Mouse (Mus musculus): ENCODE results near the gene Arglu1. TPM values are rescaled to one million over a fixed set of nuclear protein-coding genes. Genes with fewer than 3 reads are reported as not detected.

Gene Arglu1
- polyA plus RNA-seq, 1 experiment from 2014 or later = 79.0 TPM

GRCm38 (mm10) chr8:8657692-8658355, 32.5 kb downstream of the Arglu1 start:
- peak overlapping the region; percentile 84 for H3K27ac ChIP-seq (replicated peaks)
- no peaks in the 10 kb centered on the region for H3K9me3 ChIP-seq
- H3K9ac ChIP-seq = peak overlapping the region; percentile 95
- peaks cover 63% of the 10 kb centered on the region for H3K4me1 ChIP-seq
- peak overlapping the region; percentile 94 for H3K4me2 ChIP-seq
- WGBS = 37% methylated on average over 5 of the region's 5 CpGs
- no peak for ATAC-seq (ENCODE audit: extremely low read depth, insufficient number of reproducible peaks, low FRiP score, low TSS enrichment)
- 0 out of 2 replicates have a peak, but pooled peaks cover 2% of the 10 kb centered on the region for H3K36me3 ChIP-seq
- peak overlapping the region; percentile 91 for H3K4me3 ChIP-seq
- no peaks in the 10 kb centered on the region for H3K27me3 ChIP-seq (replicated peaks)

- no peaks in the 10 kb centered on the region for H3K27me3 ChIP-seq (replicated peaks)
- H3K9me3 ChIP-seq = no peaks in the 10 kb centered on the region
- no peak for ATAC-seq (ENCODE audit: extremely low read depth, insufficient number of reproducible peaks, low FRiP score, low TSS enrichment)
- peak overlapping the region; percentile 94 for H3K4me2 ChIP-seq
- peak overlapping the region; percentile 91 for H3K4me3 ChIP-seq
- WGBS = 18% methylated on average over 14 of the region's 14 CpGs
- peak overlapping the region; percentile 63 for H3K27ac ChIP-seq (replicated peaks)
- H3K9ac ChIP-seq = peak overlapping the region; percentile 95
- 0 out of 2 replicates have a peak, but pooled peaks cover 3% of the 10 kb centered on the region for H3K36me3 ChIP-seq
- H3K4me1 ChIP-seq = peaks cover 65% of the 10 kb centered on the region
Measured at GRCm38 (mm10) chr8:8656578-8657441, 33.5 kb downstream of the Arglu1 start.

- Histone ChIP-seq H3K27ac (replicated peaks) (peak overlapping the region; percentile 63; the same call in 1 of the 2 replicates), H3K4me3 (peak overlapping the region; percentile 91), H3K9me3 (no peaks in the 10 kb centered on the region), H3K9ac (peak overlapping the region; percentile 95), H3K4me1 (peaks cover 77% of the 10 kb centered on the region), H3K4me2 (peak overlapping the region; percentile 94), H3K27me3 (replicated peaks) (no peaks in the 10 kb centered on the region), H3K36me3 (0 out of 2 replicates have a peak, but pooled peaks cover 3% of the 10 kb centered on the region)
- 28% methylated on average over 24 of the region's 24 CpGs for WGBS
- ATAC-seq (ENCODE audit: extremely low read depth, insufficient number of reproducible peaks, low FRiP score, low TSS enrichment) = no peak
Measured at GRCm38 (mm10) chr8:8655346-8656340, 34.7 kb downstream of the Arglu1 start.

GRCm38 (mm10) chr8:8653906-8654489, 36.3 kb downstream of the Arglu1 start:
- 67% methylated on average over 12 of the region's 12 CpGs for WGBS
- Histone ChIP-seq H3K9me3 (no peaks in the 10 kb centered on the region), H3K4me2 (peak overlapping the region; percentile 94), H3K36me3 (peaks cover 12% of the 10 kb centered on the region), H3K27me3 (replicated peaks) (no peaks in the 10 kb centered on the region), H3K27ac (replicated peaks) (no peak overlapping the region; the same call in 1 of the 2 replicates), H3K4me3 (0 out of 2 replicates have a peak overlapping the region, but pooled peaks have one; percentile 5), H3K9ac (no peak overlapping the region), H3K4me1 (peaks cover 93% of the 10 kb centered on the region)
- ATAC-seq (ENCODE audit: extremely low read depth, insufficient number of reproducible peaks, low FRiP score, low TSS enrichment) = no peak

GRCm38 (mm10) chr8:8653343-8653742, 37.0 kb downstream of the Arglu1 start:
- Histone ChIP-seq H3K27me3 (replicated peaks) (no peaks in the 10 kb centered on the region), H3K27ac (replicated peaks) (no peak overlapping the region), H3K4me2 (peak overlapping the region; percentile 94; the same call in 1 of the 2 replicates), H3K36me3 (peaks cover 13% of the 10 kb centered on the region), H3K4me3 (no peak overlapping the region), H3K4me1 (peaks cover 97% of the 10 kb centered on the region), H3K9ac (no peak overlapping the region), H3K9me3 (no peaks in the 10 kb centered on the region)
- WGBS = 54% methylated on average over 5 of the region's 5 CpGs
- ATAC-seq (ENCODE audit: extremely low read depth, insufficient number of reproducible peaks, low FRiP score, low TSS enrichment) = no peak

- Histone ChIP-seq H3K9me3 (no peaks in the 10 kb centered on the region), H3K9ac (no peak overlapping the region), H3K36me3 (peaks cover 13% of the 10 kb centered on the region), H3K4me2 (peak overlapping the region; percentile 14; the same call in 1 of the 2 replicates), H3K27me3 (replicated peaks) (no peaks in the 10 kb centered on the region), H3K4me1 (peaks cover 96% of the 10 kb centered on the region), H3K27ac (replicated peaks) (no peak overlapping the region), H3K4me3 (no peak overlapping the region)
- ATAC-seq (ENCODE audit: extremely low read depth, insufficient number of reproducible peaks, low FRiP score, low TSS enrichment) = no peak
- 83% methylated on average over 4 of the region's 4 CpGs for WGBS
Measured at GRCm38 (mm10) chr8:8652388-8652787, 37.9 kb downstream of the Arglu1 start.

GRCm38 (mm10) chr8:8649944-8650343, 40.4 kb downstream of the Arglu1 start:
- 63% methylated on average over 8 of the region's 8 CpGs for WGBS
- peaks cover 79% of the 10 kb centered on the region for H3K4me1 ChIP-seq
- no peak for ATAC-seq (ENCODE audit: extremely low read depth, insufficient number of reproducible peaks, low FRiP score, low TSS enrichment)
- no peaks in the 10 kb centered on the region for H3K9me3 ChIP-seq
- peak overlapping the region; percentile 2; the same call in 1 of the 2 replicates for H3K4me2 ChIP-seq
- peaks cover 13% of the 10 kb centered on the region for H3K36me3 ChIP-seq
- peak overlapping the region; percentile 57 for H3K9ac ChIP-seq
- peak overlapping the region; percentile 8; the same call in 1 of the 2 replicates for H3K27ac ChIP-seq (replicated peaks)
- H3K27me3 ChIP-seq (replicated peaks) = no peaks in the 10 kb centered on the region
- H3K4me3 ChIP-seq = no peak overlapping the region

- H3K9ac ChIP-seq = peak overlapping the region; percentile 57
- peak overlapping the region; percentile 2; the same call in 1 of the 2 replicates for H3K4me2 ChIP-seq
- no peak for ATAC-seq (ENCODE audit: extremely low read depth, insufficient number of reproducible peaks, low FRiP score, low TSS enrichment)
- H3K4me3 ChIP-seq = no peak overlapping the region
- peaks cover 13% of the 10 kb centered on the region for H3K36me3 ChIP-seq
- H3K27ac ChIP-seq (replicated peaks) = peak overlapping the region; percentile 8; the same call in 1 of the 2 replicates
- H3K4me1 ChIP-seq = peaks cover 78% of the 10 kb centered on the region
- no peaks in the 10 kb centered on the region for H3K27me3 ChIP-seq (replicated peaks)
- 81% methylated on average over 3 of the region's 3 CpGs for WGBS
- H3K9me3 ChIP-seq = no peaks in the 10 kb centered on the region
Measured at GRCm38 (mm10) chr8:8649536-8649935, 40.8 kb downstream of the Arglu1 start.

GRCm38 (mm10) chr8:8648686-8649085, 41.6 kb downstream of the Arglu1 start:
- Histone ChIP-seq H3K9ac (peak overlapping the region; percentile 45; the same call in 1 of the 2 replicates), H3K4me2 (no peak overlapping the region), H3K4me3 (no peak overlapping the region), H3K4me1 (peaks cover 72% of the 10 kb centered on the region), H3K27ac (replicated peaks) (no peak overlapping the region), H3K36me3 (peaks cover 13% of the 10 kb centered on the region), H3K9me3 (no peaks in the 10 kb centered on the region), H3K27me3 (replicated peaks) (no peaks in the 10 kb centered on the region)
- no peak for ATAC-seq (ENCODE audit: extremely low read depth, insufficient number of reproducible peaks, low FRiP score, low TSS enrichment)
- WGBS = 64% methylated on average over 7 of the region's 7 CpGs

GRCm38 (mm10) chr8:8647824-8648223, 42.5 kb downstream of the Arglu1 start:
- Histone ChIP-seq H3K36me3 (peaks cover 10% of the 10 kb centered on the region), H3K27ac (replicated peaks) (no peak overlapping the region), H3K9me3 (no peaks in the 10 kb centered on the region), H3K9ac (no peak overlapping the region), H3K4me1 (peaks cover 64% of the 10 kb centered on the region), H3K4me3 (no peak overlapping the region), H3K27me3 (replicated peaks) (no peaks in the 10 kb centered on the region), H3K4me2 (no peak overlapping the region)
- no peak for ATAC-seq (ENCODE audit: extremely low read depth, insufficient number of reproducible peaks, low FRiP score, low TSS enrichment)
- 65% methylated on average over 7 of the region's 7 CpGs for WGBS

Measured in heart, embryonic 13.5 days (tissue).